Mouse (Mus musculus): ENCODE results near the gene Spag6. TPM values are rescaled to one million over a fixed set of nuclear protein-coding genes. Genes with fewer than 3 reads are reported as not detected.

The Spag6 gene
- polyA plus RNA-seq, 1 experiment from 2014 or later, result 0.32 TPM

GRCm38 (mm10) chr2:18797776-18798175 is 103.9 kb downstream of the Spag6 start:
- peaks cover 12 to 16% of the 10 kb centered on the region in 2 experiments for H3K4me1 ChIP-seq (ENCODE audit: control insufficient read depth in 2 of 2, insufficient read depth in 2 of 2, low read length in 2 of 2)
- no peak overlapping the region for H3K9ac ChIP-seq (ENCODE audit: low read length)
- H3K27me3 ChIP-seq (ENCODE audit: control insufficient read depth, insufficient read depth, low read length), result peaks cover 54% of the 10 kb centered on the region
- H3K27ac ChIP-seq (replicated peaks in 1 of 2; ENCODE audit: control insufficient read depth in 1 of 2, insufficient read depth in 1 of 2, low read depth in 2 of 2, low read length in 2 of 2), result no peak overlapping the region
- H3K4me2 ChIP-seq (ENCODE audit: low read length), result no peak overlapping the region
- ATAC-seq (ENCODE audit: insufficient number of reproducible peaks, insufficient read depth, low FRiP score, low read depth), result no peak
- no peaks in the 10 kb centered on the region for H3K36me3 ChIP-seq (ENCODE audit: control insufficient read depth, insufficient read depth, low read length)
- no peak overlapping the region for H3K4me3 ChIP-seq (ENCODE audit: control insufficient read depth in 1 of 2, insufficient read depth in 1 of 2, low read depth in 1 of 2, low read length in 2 of 2)
- no peaks in the 10 kb centered on the region for H3K9me3 ChIP-seq (ENCODE audit: control insufficient read depth, low read length)
- WGBS, result 87% methylated on average over 8 of the region's 8 CpGs

DNA sequence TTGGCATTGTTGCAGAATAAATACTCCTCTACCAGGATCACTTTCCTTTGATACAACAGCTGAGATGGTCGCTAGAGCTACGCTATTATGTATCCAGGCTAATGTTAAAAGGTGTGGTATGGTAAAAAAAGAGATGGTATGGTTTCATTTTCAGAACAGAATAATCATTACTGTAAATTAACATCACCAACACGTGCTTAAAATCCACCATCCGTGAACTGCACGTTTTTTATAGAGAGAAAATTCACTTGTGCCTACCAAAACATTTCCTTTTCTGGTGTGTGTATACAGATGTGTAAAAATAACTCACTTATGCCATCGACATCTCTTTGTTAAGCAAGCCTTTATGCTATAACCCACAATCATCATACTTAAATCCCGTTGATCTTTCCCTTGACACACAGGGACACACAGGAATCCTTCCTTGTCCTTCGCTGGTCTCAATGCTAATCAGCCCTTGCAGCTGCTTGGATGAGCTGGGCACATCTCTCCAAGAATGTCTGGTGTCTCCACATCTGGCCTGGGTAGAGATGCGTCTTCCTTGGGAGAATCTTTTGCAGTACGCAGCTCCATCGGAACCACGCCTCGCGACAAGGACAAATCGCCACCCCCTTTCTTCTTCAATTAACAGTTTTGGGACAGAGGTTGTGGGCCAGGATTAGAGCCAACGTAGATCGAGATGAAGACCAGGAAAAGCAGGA is 105.6 kb downstream of the Spag6 start:
- Histone ChIP-seq H3K4me2 (ENCODE audit: low read length) (peak overlapping the region; percentile 96), H3K4me1 (ENCODE audit: control insufficient read depth in 2 of 2, insufficient read depth in 2 of 2, low read length in 2 of 2) (peaks cover 12 to 16% of the 10 kb centered on the region in 2 experiments), H3K27ac (replicated peaks in 1 of 2; ENCODE audit: control insufficient read depth in 1 of 2, insufficient read depth in 1 of 2, low read depth in 2 of 2, low read length in 2 of 2) (no peak overlapping the region), H3K9me3 (ENCODE audit: control insufficient read depth, low read length) (no peaks in the 10 kb centered on the region), H3K4me3 (ENCODE audit: control insufficient read depth in 1 of 2, insufficient read depth in 1 of 2, low read depth in 1 of 2, low read length in 2 of 2) (peak overlapping the region; percentile 45 to 55), H3K9ac (ENCODE audit: low read length) (peak overlapping the region; percentile 65), H3K36me3 (ENCODE audit: control insufficient read depth, insufficient read depth, low read length) (no peaks in the 10 kb centered on the region), H3K27me3 (ENCODE audit: control insufficient read depth, insufficient read depth, low read length) (peaks cover 62% of the 10 kb centered on the region)
- 15% methylated on average over 17 of the region's 17 CpGs for WGBS
- no peak for ATAC-seq (ENCODE audit: insufficient number of reproducible peaks, insufficient read depth, low FRiP score, low read depth)

Other genes starting within 250 kb of the Spag6 start
- gene Commd3, start 21.6 kb upstream of the Spag6 start, polyA plus RNA-seq (2014; fragmentation: Nextera tagmentation; extraction: Ambion mirVana), result 206 TPM in 2 replicates
- gene Bmi1, start 17.0 kb upstream of the Spag6 start, polyA plus RNA-seq (2014; fragmentation: Nextera tagmentation; extraction: Ambion mirVana), result 17.7 and 19.6 TPM in 2 replicates

Measured in heart, embryonic 14.5 days (tissue).